Mouse (Mus musculus): ENCODE results near the gene Lhfpl3. TPM values are rescaled to one million over a fixed set of nuclear protein-coding genes. Genes with fewer than 3 reads are reported as not detected.
A peak's percentile ranks its signal among the peaks of the same experiment; 100 is the strongest.

Gene Lhfpl3
- polyA plus RNA-seq, 1 experiment, result 0.64 TPM

DNA sequence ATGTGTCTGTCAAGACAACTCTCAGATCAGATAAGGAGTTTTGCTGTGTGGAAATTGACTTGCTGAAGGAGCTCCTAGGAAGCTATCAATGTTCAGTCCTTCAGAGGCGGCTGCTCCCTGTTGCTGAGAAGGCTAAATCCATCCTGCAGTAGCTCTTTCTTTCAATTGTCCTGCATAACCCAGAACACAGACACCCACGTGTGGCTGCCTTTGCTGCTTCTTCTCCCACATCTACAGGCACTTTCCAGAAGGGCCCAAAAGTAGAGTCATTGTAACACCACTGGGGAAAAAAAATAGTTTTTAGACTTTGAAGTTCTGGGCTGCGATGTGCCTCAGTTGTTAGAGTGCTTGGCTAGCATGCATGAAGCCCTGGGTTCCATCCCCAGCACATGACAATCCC lies 480.9 kb downstream of the Lhfpl3 start:
- Histone ChIP-seq H3K4me3 (ENCODE audit: control insufficient read depth, low read depth, low read length) (no peak overlapping the region), H3K27me3 (ENCODE audit: control insufficient read depth, insufficient read depth, low read length) (no peaks in the 10 kb centered on the region), H3K4me1 (ENCODE audit: control insufficient read depth, insufficient read depth, low read length) (peaks cover 6% of the 10 kb centered on the region), H3K36me3 (ENCODE audit: control insufficient read depth, insufficient read depth, low read length) (no peaks in the 10 kb centered on the region), H3K27ac (ENCODE audit: control insufficient read depth, insufficient read depth, low read depth, low read length) (no peak overlapping the region)
- TF ChIP-seq CTCF (IDR thresholded peaks at IDR 0.05; ENCODE audit: control insufficient read depth, insufficient read depth, insufficient replicate concordance, low read depth, low read length) (no peak), POLR2A (IDR thresholded peaks at IDR 0.05; ENCODE audit: control insufficient read depth, low read depth, low read length) (no peak)

DNA sequence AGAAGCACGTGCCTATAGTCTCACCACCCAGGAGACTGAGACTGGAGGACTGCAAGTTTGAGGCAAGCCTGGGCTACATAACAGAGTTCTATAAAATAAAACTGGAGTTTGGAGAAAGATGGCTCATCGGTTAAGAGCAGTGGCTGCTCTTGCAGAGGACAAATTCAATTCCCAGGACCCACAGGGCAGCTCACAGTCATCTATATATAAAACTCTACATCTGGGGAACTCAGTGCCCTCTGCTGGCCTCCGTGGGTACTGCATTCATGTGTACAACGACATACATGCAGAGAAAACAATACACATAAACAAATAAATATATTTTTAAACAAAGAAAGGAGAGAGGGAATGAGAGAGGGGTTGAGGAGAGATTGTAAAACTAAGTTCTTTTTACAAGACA lies 501.1 kb downstream of the Lhfpl3 start:
- Histone ChIP-seq H3K27ac (ENCODE audit: control insufficient read depth, insufficient read depth, low read depth, low read length) (no peak overlapping the region), H3K36me3 (ENCODE audit: control insufficient read depth, insufficient read depth, low read length) (no peaks in the 10 kb centered on the region), H3K4me1 (ENCODE audit: control insufficient read depth, insufficient read depth, low read length) (no peaks in the 10 kb centered on the region), H3K4me3 (ENCODE audit: control insufficient read depth, low read depth, low read length) (no peak overlapping the region), H3K27me3 (ENCODE audit: control insufficient read depth, insufficient read depth, low read length) (no peaks in the 10 kb centered on the region)
- TF ChIP-seq POLR2A (IDR thresholded peaks at IDR 0.05; ENCODE audit: control insufficient read depth, low read depth, low read length) (no peak), CTCF (IDR thresholded peaks at IDR 0.05; ENCODE audit: control insufficient read depth, insufficient read depth, insufficient replicate concordance, low read depth, low read length) (0 out of 2 replicates have a peak, but pooled peaks have one; percentile 15)

- Histone ChIP-seq H3K4me1 (ENCODE audit: control insufficient read depth, insufficient read depth, low read length) (no peaks in the 10 kb centered on the region), H3K4me3 (ENCODE audit: control insufficient read depth, low read depth, low read length) (no peak overlapping the region), H3K27me3 (ENCODE audit: control insufficient read depth, insufficient read depth, low read length) (no peaks in the 10 kb centered on the region), H3K27ac (ENCODE audit: control insufficient read depth, insufficient read depth, low read depth, low read length) (no peak overlapping the region), H3K36me3 (ENCODE audit: control insufficient read depth, insufficient read depth, low read length) (no peaks in the 10 kb centered on the region)
- TF ChIP-seq CTCF (IDR thresholded peaks at IDR 0.05; ENCODE audit: control insufficient read depth, insufficient read depth, insufficient replicate concordance, low read depth, low read length) (no peak), POLR2A (IDR thresholded peaks at IDR 0.05; ENCODE audit: control insufficient read depth, low read depth, low read length) (no peak)
Measured at GRCm38 (mm10) chr5:23247784-23248183, 501.9 kb downstream of the Lhfpl3 start.

DNA sequence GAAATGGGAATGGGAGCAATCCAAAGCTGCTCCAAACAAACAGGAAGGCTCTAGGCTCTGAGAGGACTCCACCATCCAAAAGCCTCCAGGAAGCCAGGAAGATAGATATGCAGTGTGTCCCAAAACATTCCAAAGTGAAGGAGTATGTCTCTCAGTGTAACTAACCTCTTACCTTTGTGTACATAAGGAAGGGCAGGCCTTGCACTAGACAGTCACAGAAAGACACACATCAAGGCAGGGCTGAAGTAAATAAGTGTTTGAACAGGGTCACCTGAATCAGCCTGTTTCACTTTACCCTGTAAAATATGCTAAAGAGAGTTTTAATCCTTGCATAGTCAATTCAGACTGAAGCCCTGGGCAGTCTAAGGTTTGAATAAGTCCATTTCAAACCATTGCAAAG lies 502.4 kb downstream of the Lhfpl3 start:
- no peak overlapping the region for H3K4me3 ChIP-seq (ENCODE audit: control insufficient read depth, low read depth, low read length)
- H3K27me3 ChIP-seq (ENCODE audit: control insufficient read depth, insufficient read depth, low read length), result no peaks in the 10 kb centered on the region
- TF ChIP-seq POLR2A (IDR thresholded peaks at IDR 0.05; ENCODE audit: control insufficient read depth, low read depth, low read length), result no peak
- no peak for TF ChIP-seq CTCF (IDR thresholded peaks at IDR 0.05; ENCODE audit: control insufficient read depth, insufficient read depth, insufficient replicate concordance, low read depth, low read length)
- no peaks in the 10 kb centered on the region for H3K36me3 ChIP-seq (ENCODE audit: control insufficient read depth, insufficient read depth, low read length)
- H3K27ac ChIP-seq (ENCODE audit: control insufficient read depth, insufficient read depth, low read depth, low read length), result no peak overlapping the region
- H3K4me1 ChIP-seq (ENCODE audit: control insufficient read depth, insufficient read depth, low read length), result no peaks in the 10 kb centered on the region

GRCm38 (mm10) chr5:23249896-23250875 lies 504.3 kb downstream of the Lhfpl3 start:
- H3K27me3 ChIP-seq (ENCODE audit: control insufficient read depth, insufficient read depth, low read length), result no peaks in the 10 kb centered on the region
- no peak for TF ChIP-seq CTCF (IDR thresholded peaks at IDR 0.05; ENCODE audit: control insufficient read depth, insufficient read depth, insufficient replicate concordance, low read depth, low read length)
- TF ChIP-seq POLR2A (IDR thresholded peaks at IDR 0.05; ENCODE audit: control insufficient read depth, low read depth, low read length), result no peak
- H3K4me1 ChIP-seq (ENCODE audit: control insufficient read depth, insufficient read depth, low read length), result no peaks in the 10 kb centered on the region
- no peaks in the 10 kb centered on the region for H3K36me3 ChIP-seq (ENCODE audit: control insufficient read depth, insufficient read depth, low read length)
- no peak overlapping the region for H3K4me3 ChIP-seq (ENCODE audit: control insufficient read depth, low read depth, low read length)
- no peak overlapping the region for H3K27ac ChIP-seq (ENCODE audit: control insufficient read depth, insufficient read depth, low read depth, low read length)

- H3K36me3 ChIP-seq (ENCODE audit: control insufficient read depth, insufficient read depth, low read length), result no peaks in the 10 kb centered on the region
Measured at GRCm38 (mm10) chr5:23251462-23252224, 505.8 kb downstream of the Lhfpl3 start.

More at GRCm38 (mm10) chr5:23251462-23252224, 505.8 kb downstream of the Lhfpl3 start:
- no peaks in the 10 kb centered on the region for H3K27me3 ChIP-seq (ENCODE audit: control insufficient read depth, insufficient read depth, low read length)
- H3K4me1 ChIP-seq (ENCODE audit: control insufficient read depth, insufficient read depth, low read length), result no peaks in the 10 kb centered on the region
- H3K4me3 ChIP-seq (ENCODE audit: control insufficient read depth, low read depth, low read length), result no peak overlapping the region
- TF ChIP-seq CTCF (IDR thresholded peaks at IDR 0.05; ENCODE audit: control insufficient read depth, insufficient read depth, insufficient replicate concordance, low read depth, low read length) (peak; percentile 48; the same call in 1 of the 2 replicates), POLR2A (IDR thresholded peaks at IDR 0.05; ENCODE audit: control insufficient read depth, low read depth, low read length) (no peak)
- H3K27ac ChIP-seq (ENCODE audit: control insufficient read depth, insufficient read depth, low read depth, low read length), result no peak overlapping the region
